Mouse (Mus musculus) liver, adult 2 months (tissue): ENCODE measurements at regions not wholly inside any gene's neighbourhood (a gene's known extent, or its start where the extent isn't known, plus 50 kb on each side); places are given as distances from the start of the nearest gene placed in this dataset.

Experiments used
- DNase-seq: peaks from one replicate; pipeline ENCODE4 v3.0.0-alpha.2; 2011; ENCODE audit warnings: low read depth, low spot score; ENCODE audit errors: extremely low read depth
- H3K27ac ChIP-seq: fragments of 200-500 bp; replicated peaks from 2 replicates; pipeline ENCODE4 v1.5.1; 2012; ENCODE audit warnings: low read depth, mild to moderate bottlenecking, control low read depth, inconsistent platforms, low read length; ENCODE audit not compliant: insufficient read depth
- H3K27me3 ChIP-seq: fragments of 200-500 bp; 2 replicates; pipeline ENCODE4 v1.6.1; 2012; ENCODE audit warnings: mild to moderate bottlenecking, moderate library complexity, low read length, inconsistent platforms; ENCODE audit not compliant: control insufficient read depth, insufficient read depth
- H3K36me3 ChIP-seq: fragments of 200-500 bp; 2 replicates; pipeline ENCODE4 v1.6.1; 2012; ENCODE audit warnings: low read length, inconsistent platforms; ENCODE audit not compliant: control insufficient read depth, insufficient read depth
- H3K4me1 ChIP-seq: fragments of 200-500 bp; 2 replicates; pipeline ENCODE4 v1.6.1; 2011; ENCODE audit warnings: low read length; ENCODE audit not compliant: control insufficient read depth, insufficient read depth
- H3K4me3 ChIP-seq: fragments of 200-500 bp; 2 replicates; pipeline ENCODE4 v1.5.1; 2011; ENCODE audit warnings: low read depth, mild to moderate bottlenecking, control low read depth, low read length, moderate library complexity; ENCODE audit not compliant: insufficient read depth
- H3K79me2 ChIP-seq: fragments of 200-500 bp; 2 replicates; pipeline ENCODE4 v1.6.1; 2012; ENCODE audit warnings: inconsistent platforms, mild to moderate bottlenecking, low read length, moderate library complexity; ENCODE audit not compliant: control insufficient read depth, insufficient read depth
- H3K9ac ChIP-seq: fragments of 200-500 bp; 2 replicates; pipeline ENCODE4 v1.6.1; 2012; ENCODE audit warnings: low read depth, mild to moderate bottlenecking, control low read depth, inconsistent platforms, low read length
- CTCF ChIP-seq: fragments of 200-500 bp; IDR thresholded peaks from 2 replicates; pipeline ENCODE4 v1.5.1; 2011; ENCODE audit warnings: low read depth, low read length, control low read depth
- POLR2A ChIP-seq: fragments of 200-500 bp; IDR thresholded peaks from 2 replicates; pipeline ENCODE4 v1.6.1; 2011; ENCODE audit warnings: low read length, control low read depth; ENCODE audit not compliant: insufficient read depth; ENCODE audit errors: extremely low read depth
- WGBS: fragments of 180-500 bp; shearing (Covaris S2); methylation state at CpG from one replicate; pipeline ENCODE4 v1.1.7; 2018; 5-methylcytosine and 5-hydroxymethylcytosine counted together

DNA sequence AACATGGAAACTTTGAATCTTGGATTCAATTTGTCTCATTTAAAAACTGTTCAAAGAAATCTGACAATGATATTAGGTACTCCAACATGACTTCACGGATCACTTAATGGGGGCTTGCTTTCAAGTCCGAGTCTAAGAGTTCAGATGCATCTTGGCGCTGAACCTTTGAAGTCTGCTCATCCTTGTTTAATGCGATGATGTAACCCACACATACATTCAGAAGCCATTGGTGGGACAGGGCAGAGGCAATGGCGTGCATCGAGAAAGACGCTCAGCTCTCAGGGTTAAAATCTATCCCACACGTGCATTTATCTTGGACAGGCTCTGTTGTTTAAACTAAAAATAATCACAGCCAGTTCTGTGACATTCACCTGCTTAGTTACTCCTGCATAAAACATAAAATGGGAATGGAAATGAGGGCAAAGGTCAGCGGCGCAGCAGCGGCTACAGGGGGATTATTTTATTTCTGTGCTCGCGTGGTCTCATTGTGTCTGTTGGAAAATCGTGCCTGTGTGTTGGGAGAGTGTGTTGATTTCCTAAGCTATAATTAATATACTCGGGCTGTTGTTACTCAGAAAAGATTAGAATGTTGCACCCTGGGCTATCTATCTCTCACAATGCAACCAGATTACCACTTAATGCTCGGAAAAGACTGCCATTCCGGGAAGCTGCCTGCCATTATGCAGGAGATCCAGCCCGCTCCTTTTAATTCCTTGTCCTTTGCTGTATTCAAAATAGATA lies 754.5 kb downstream of the Nedd1 start:
- Histone ChIP-seq H3K4me3 (no peak overlapping the region), H3K79me2 (no peaks in the 10 kb centered on the region), H3K9ac (no peak overlapping the region), H3K27ac (no peak overlapping the region), H3K4me1 (no peaks in the 10 kb centered on the region), H3K27me3 (no peaks in the 10 kb centered on the region), H3K36me3 (no peaks in the 10 kb centered on the region)
- no peak for TF ChIP-seq POLR2A
- no peak for TF ChIP-seq CTCF
- DNase-seq = no peak
- 87% methylated on average over 18 of the region's 18 CpGs for WGBS

DNA sequence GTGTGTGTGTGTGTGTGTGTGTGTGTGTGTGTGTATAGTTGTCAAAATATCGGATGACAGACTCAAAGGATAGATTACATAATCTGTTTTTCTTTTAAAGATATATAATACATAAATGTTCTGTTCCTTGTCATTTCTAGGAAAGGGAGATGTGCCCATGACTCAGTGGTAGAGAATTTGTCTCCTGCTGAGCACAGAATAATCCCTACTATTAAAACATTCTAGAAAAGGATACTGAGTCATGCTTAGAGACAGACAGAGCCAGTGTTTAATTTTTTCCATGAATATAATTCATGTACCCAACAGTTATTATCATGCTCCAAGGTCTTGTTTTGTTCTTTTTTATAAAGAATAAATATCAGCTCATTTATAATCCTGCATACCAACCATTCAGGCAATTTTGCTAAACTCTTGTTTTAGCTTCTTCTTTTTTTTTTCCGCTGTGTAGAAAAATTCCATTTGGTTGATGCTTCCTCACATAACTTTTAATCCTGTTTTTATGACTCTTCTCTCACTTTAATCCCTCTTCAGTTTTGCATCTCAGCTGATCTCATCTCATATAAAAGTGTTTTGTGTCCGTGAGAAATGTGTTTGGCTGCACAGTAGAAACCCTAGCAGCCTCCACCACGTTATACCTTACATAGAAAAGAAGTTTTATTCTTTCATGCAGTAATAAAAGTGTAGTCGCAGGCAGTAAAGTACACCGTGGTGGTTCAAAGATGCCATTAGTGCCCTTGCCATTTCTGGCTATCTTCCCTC lies 762.3 kb downstream of the Nedd1 start:
- Histone ChIP-seq H3K4me3 (no peak overlapping the region), H3K9ac (no peak overlapping the region), H3K36me3 (no peaks in the 10 kb centered on the region), H3K4me1 (no peaks in the 10 kb centered on the region), H3K27ac (no peak overlapping the region), H3K27me3 (no peaks in the 10 kb centered on the region), H3K79me2 (no peaks in the 10 kb centered on the region)
- 74% methylated on average over 6 of the region's 6 CpGs for WGBS
- TF ChIP-seq CTCF (no peak), POLR2A (no peak)
- DNase-seq = no peak

DNA sequence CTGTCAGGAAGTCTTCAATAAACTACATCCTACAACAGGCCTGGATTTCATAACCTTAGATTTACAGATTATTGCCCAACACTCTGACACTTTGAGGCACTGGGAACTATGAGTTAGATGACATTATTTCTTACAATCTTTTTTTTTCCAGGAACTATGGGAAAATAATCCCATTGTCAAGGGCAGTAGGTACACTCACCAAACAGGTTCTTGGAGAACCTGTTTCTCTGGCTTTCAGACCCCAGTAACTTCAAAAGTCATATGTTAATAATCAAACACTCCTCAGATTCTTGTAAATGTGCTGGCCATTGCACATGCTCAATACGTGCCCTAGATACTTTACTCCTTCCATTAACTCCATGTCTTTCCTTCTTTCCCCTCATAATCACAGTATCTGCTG lies 769.1 kb downstream of the Nedd1 start:
- Histone ChIP-seq H3K27me3 (no peaks in the 10 kb centered on the region), H3K79me2 (no peaks in the 10 kb centered on the region), H3K4me3 (no peak overlapping the region), H3K36me3 (no peaks in the 10 kb centered on the region), H3K4me1 (no peaks in the 10 kb centered on the region), H3K9ac (no peak overlapping the region), H3K27ac (no peak overlapping the region)
- 71% methylated on average over 1 of the region's 1 CpGs for WGBS
- TF ChIP-seq CTCF = no peak
- no peak for TF ChIP-seq POLR2A
- no peak for DNase-seq

DNA sequence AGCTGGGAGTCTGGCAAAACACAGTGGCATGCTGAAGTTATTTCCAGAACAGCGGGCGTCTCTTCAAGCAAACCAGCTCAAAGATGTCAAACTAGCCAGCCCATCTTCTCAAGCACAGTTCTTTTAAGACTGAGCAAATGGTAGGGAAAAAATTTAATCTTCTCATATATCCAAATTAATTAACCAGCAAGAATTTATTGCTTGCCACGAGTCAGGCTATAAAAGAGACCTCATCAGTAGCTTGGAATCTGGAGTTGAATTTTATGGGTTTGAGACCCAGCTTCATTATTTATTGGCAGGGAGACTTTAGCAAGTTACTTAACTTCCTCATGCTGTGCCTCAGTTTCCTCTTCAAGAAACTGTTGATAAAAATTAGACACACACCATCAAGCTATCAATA lies 742.5 kb upstream of the Tmpo start:
- H3K4me3 ChIP-seq = no peak overlapping the region
- no peak overlapping the region for H3K9ac ChIP-seq
- H3K27me3 ChIP-seq = no peaks in the 10 kb centered on the region
- no peak for DNase-seq
- H3K79me2 ChIP-seq = no peaks in the 10 kb centered on the region
- no peaks in the 10 kb centered on the region for H3K36me3 ChIP-seq
- H3K27ac ChIP-seq = no peak overlapping the region
- TF ChIP-seq CTCF = no peak
- TF ChIP-seq POLR2A = no peak
- WGBS = 79% methylated on average over 3 of the region's 3 CpGs
- no peaks in the 10 kb centered on the region for H3K4me1 ChIP-seq

DNA sequence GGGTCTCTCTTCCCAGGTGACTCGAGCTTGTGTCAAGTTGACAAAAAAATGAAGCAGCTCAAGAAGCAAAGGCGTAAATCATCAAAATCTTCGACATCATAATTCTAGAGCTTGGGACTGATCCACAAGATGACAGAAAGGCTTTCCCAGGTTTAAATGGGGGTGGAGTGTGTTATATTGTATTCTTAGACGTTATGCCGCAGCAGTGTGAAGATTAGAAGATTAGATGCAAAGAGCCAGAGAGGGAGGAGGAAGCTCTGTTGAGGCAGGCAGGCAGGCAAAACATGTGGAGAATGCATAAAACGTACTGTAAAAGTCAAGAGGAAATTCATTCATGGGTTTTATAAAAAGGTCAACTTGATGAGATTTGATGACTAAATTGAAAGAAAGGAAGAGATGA lies 708.7 kb upstream of the Tmpo start:
- Histone ChIP-seq H3K4me3 (no peak overlapping the region), H3K27ac (no peak overlapping the region), H3K36me3 (no peaks in the 10 kb centered on the region), H3K9ac (no peak overlapping the region), H3K4me1 (no peaks in the 10 kb centered on the region), H3K27me3 (no peaks in the 10 kb centered on the region), H3K79me2 (no peaks in the 10 kb centered on the region)
- TF ChIP-seq CTCF = no peak
- TF ChIP-seq POLR2A = no peak
- no peak for DNase-seq
- WGBS = 77% methylated on average over 6 of the region's 6 CpGs

DNA sequence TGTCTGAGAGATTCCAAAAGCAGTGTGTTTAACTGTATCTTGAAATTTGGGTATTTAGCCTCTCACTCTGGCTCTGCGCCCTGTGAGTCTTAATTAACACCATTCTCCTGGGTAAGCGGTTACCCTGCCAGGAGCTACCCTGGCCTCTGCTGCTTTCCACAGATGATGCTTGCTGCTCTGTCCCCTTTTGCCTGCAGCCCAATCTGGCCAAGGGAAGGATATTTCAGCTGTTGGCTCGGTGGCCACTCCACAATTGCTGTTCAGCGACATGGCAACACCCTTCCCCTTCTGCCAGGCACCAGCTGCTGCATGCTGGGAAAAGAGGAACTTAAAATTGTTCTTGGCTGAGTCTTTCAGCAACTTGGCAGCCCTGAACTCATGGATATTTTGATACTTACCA lies 707.4 kb upstream of the Tmpo start:
- Histone ChIP-seq H3K4me1 (no peaks in the 10 kb centered on the region), H3K79me2 (no peaks in the 10 kb centered on the region)
- no peak for DNase-seq

More for the DNA sequence above, 707.4 kb upstream of the Tmpo start:
- no peak overlapping the region for H3K27ac ChIP-seq
- no peak overlapping the region for H3K4me3 ChIP-seq
- H3K27me3 ChIP-seq = no peaks in the 10 kb centered on the region
- TF ChIP-seq POLR2A (no peak), CTCF (no peak)
- no peaks in the 10 kb centered on the region for H3K36me3 ChIP-seq
- no peak overlapping the region for H3K9ac ChIP-seq
- WGBS = 78% methylated on average over 4 of the region's 4 CpGs
